Mouse (Mus musculus) hindbrain, embryonic 13.5 days (tissue): ENCODE data around the gene Adamtsl2. TPM values are rescaled to one million over a fixed set of nuclear protein-coding genes. Genes with fewer than 3 reads are reported as not detected.

Source experiments
- ATAC-seq: fragments of 200-750 bp; cut with Nextera tagmentation; 2 replicates; pipeline ENCODE4 v1.8.0; 2017; ENCODE audit warnings: moderate TSS enrichment; ENCODE audit not compliant: low FRiP score
- H3K27ac ChIP-seq: fragments of 300-500 bp; sonication (generic); 2 replicates; pipeline ENCODE4 v1.5.1; 2015; ENCODE audit warnings: inconsistent platforms, mild to moderate bottlenecking, moderate library complexity
- H3K27me3 ChIP-seq: fragments of 300-500 bp; sonication (generic); 2 replicates; pipeline ENCODE4 v1.6.1; 2015; ENCODE audit warnings: mild to moderate bottlenecking, inconsistent platforms
- H3K36me3 ChIP-seq: fragments of 300-500 bp; sonication (generic); 2 replicates; pipeline ENCODE4 v1.6.1; 2015; ENCODE audit warnings: mild to moderate bottlenecking, inconsistent platforms
- H3K4me1 ChIP-seq: fragments of 300-500 bp; sonication (generic); replicated peaks from 2 replicates; pipeline ENCODE4 v1.6.1; 2015; ENCODE audit warnings: inconsistent platforms
- H3K4me2 ChIP-seq: fragments of 300-500 bp; sonication (generic); 2 replicates; pipeline ENCODE4 v1.6.1; 2015; ENCODE audit warnings: inconsistent platforms, mild to moderate bottlenecking, moderate library complexity
- H3K4me3 ChIP-seq: fragments of 300-500 bp; sonication (generic); 2 replicates; pipeline ENCODE4 v1.5.1; 2015; ENCODE audit warnings: mild to moderate bottlenecking, inconsistent platforms
- H3K9ac ChIP-seq: fragments of 300-500 bp; sonication (generic); 2 replicates; pipeline ENCODE4 v1.6.1; 2015; ENCODE audit warnings: mild to moderate bottlenecking, inconsistent platforms
- H3K9me3 ChIP-seq: fragments of 300-500 bp; sonication (generic); 2 replicates; pipeline ENCODE4 v1.6.1; 2016; ENCODE audit warnings: inconsistent platforms
- WGBS: fragments of 180-500 bp; shearing (Covaris S2); methylation state at CpG from one replicate; pipeline ENCODE4 v1.1.7; 2015; 5-methylcytosine and 5-hydroxymethylcytosine counted together
- polyA plus RNA-seq: library from polyadenylated mRNA; unstranded; fragments of >200 nt; fragmentation: Nextera tagmentation; extraction: Ambion mirVana; gene quantifications from 2 replicates; pipeline ENCODE4 v1.2.1, GENCODE M21; 2015

Adamtsl2 gene
- polyA plus RNA-seq, 1 experiment from 2014 or later: 8.9 TPM

DNA sequence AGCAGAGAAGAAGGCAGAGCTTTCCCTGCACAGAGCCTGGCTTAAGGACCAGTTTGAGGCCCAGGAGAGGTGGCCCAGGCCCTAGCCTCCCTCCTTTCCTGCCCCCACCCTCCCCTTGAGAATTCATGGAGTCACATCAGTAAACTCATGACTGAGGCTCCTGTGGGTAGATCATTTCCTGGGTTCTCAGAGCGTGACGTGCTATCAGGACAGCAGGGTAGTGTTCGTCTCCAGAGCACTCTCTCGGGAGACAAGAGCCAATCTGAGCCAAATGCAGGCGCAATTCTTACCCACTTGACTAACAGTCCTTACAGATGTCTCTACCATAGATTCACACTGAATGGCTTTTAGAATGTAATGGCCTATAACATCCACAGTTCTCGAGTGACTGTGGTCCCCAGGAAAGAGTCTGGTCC lies 18.1 kb downstream of the Adamtsl2 start:
- Histone ChIP-seq H3K27me3 (0 out of 2 replicates have a peak, but pooled peaks cover 11% of the 10 kb centered on the region), H3K4me3 (no peak overlapping the region), H3K36me3 (no peaks in the 10 kb centered on the region), H3K27ac (peak overlapping the region; percentile 69), H3K9ac (no peak overlapping the region), H3K4me2 (no peak overlapping the region), H3K9me3 (no peaks in the 10 kb centered on the region), H3K4me1 (peaks cover 27% of the 10 kb centered on the region)
- WGBS: 41% methylated on average over 6 of the region's 6 CpGs
- ATAC-seq: peak; percentile 49

DNA sequence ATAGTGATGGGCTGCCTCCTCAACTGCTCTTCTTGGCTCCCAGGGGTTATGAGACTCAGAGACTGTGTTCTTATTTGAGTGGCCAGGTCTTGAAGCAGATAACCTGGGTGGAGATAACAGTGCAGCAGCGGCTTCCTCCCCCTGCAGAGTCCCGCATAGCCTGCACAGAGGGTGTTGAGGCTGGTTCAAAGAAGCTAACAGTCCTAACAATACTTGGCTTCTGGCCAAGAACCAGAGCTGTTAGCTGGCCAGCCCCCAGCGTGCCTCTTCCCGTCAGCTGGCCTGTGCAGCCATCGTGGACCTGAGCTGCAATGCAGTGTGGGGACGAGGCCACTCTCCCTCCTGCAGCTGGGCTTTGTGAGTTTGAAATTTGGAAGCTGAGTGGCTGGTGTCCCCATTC lies 18.6 kb downstream of the Adamtsl2 start:
- H3K27ac ChIP-seq: peak overlapping the region; percentile 69
- WGBS: 15% methylated on average over 6 of the region's 6 CpGs

DNA sequence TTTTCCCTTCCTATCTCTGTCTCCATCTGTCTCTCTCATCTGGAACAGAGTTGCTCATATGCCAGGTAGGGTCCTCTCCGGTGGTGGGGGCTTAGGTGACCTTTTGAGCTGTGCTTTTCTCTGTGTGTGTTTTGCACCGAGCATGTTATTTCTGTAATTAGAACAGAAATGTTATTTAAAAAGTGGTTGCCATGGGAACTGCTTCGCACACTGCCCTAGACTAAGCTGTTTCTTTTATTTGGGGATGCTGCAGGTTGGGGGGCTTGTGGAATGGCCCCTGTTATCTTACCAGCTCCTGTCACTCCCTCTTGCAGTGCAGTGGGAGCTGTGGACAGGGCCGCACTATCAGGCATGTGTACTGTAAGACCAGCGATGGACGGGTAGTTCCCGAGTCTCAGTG lies 24.4 kb downstream of the Adamtsl2 start:
- H3K4me2 ChIP-seq: no peak overlapping the region
- H3K4me3 ChIP-seq: no peak overlapping the region
- ATAC-seq: 0 out of 2 replicates have a peak, but pooled peaks have one; percentile 36
- H3K27me3 ChIP-seq: 0 out of 2 replicates have a peak, but pooled peaks cover 10% of the 10 kb centered on the region
- H3K9ac ChIP-seq: no peak overlapping the region
- peaks cover under 1% of the 10 kb centered on the region for H3K4me1 ChIP-seq
- no peaks in the 10 kb centered on the region for H3K36me3 ChIP-seq
- WGBS: 63% methylated on average over 7 of the region's 7 CpGs
- no peak overlapping the region for H3K27ac ChIP-seq
- no peaks in the 10 kb centered on the region for H3K9me3 ChIP-seq

More for the DNA sequence above, 18.6 kb downstream of the Adamtsl2 start:
- H3K9ac ChIP-seq: no peak overlapping the region
- peak; percentile 54; the same call in 1 of the 2 replicates for ATAC-seq
- H3K4me1 ChIP-seq: peaks cover 27% of the 10 kb centered on the region
- H3K36me3 ChIP-seq: no peaks in the 10 kb centered on the region
- H3K9me3 ChIP-seq: no peaks in the 10 kb centered on the region
- no peak overlapping the region for H3K4me3 ChIP-seq
- 0 out of 2 replicates have a peak, but pooled peaks cover 13% of the 10 kb centered on the region for H3K27me3 ChIP-seq
- no peak overlapping the region for H3K4me2 ChIP-seq

DNA sequence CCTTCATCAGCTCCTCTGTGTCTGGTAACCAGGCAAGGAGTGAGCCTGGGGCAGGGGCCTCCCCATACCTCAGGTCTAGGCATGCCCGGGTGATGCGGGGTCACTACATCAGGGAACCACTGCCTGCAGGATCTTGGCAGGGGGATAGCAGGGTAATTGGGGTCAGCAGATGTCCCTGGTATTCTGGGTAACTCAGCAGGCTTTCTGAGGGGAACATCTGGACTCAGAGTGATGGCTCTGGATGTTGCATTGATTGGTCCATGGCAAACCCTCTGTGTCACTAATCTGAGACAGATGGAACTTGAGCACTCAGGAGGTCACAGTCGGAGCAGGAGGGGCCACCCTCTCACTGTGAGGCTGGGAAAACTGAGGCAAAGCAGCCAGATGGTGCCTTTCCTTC lies 27.6 kb downstream of the Adamtsl2 start:
- no peak overlapping the region for H3K9ac ChIP-seq
- no peaks in the 10 kb centered on the region for H3K9me3 ChIP-seq
- no peak for ATAC-seq
- 55% methylated on average over 3 of the region's 3 CpGs for WGBS
- H3K4me2 ChIP-seq: no peak overlapping the region
- 0 out of 2 replicates have a peak, but pooled peaks cover 7% of the 10 kb centered on the region for H3K27me3 ChIP-seq
- H3K4me1 ChIP-seq: no peaks in the 10 kb centered on the region; the same call in none of the 2 replicates
- no peak overlapping the region for H3K27ac ChIP-seq
- H3K36me3 ChIP-seq: no peaks in the 10 kb centered on the region
- H3K4me3 ChIP-seq: no peak overlapping the region

DNA sequence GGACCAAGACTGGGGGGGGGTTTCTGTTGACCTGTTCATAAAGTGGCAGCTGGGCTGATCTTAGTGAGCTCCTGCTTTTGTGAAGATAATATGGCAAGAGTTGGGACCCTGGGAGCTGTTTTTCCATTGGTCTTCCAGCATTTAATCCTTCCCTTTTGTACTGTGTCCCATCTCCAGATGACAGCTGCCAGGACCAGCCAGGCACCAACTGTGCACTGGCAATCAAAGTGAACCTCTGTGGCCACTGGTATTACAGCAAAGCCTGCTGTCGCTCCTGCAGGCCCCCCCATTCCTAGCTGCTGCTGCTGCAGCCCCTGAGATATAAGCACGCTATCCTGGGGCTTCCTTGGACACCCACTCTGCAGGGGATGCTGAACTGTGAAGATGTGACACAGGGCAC lies 29.0 kb downstream of the Adamtsl2 start:
- H3K36me3 ChIP-seq: no peaks in the 10 kb centered on the region
- 0 out of 2 replicates have a peak, but pooled peaks cover 12% of the 10 kb centered on the region for H3K27me3 ChIP-seq
- H3K4me2 ChIP-seq: no peak overlapping the region
- H3K4me3 ChIP-seq: no peak overlapping the region
- H3K9ac ChIP-seq: no peak overlapping the region
- H3K9me3 ChIP-seq: no peaks in the 10 kb centered on the region
- ATAC-seq: no peak
- H3K27ac ChIP-seq: no peak overlapping the region
- no peaks in the 10 kb centered on the region; the same call in none of the 2 replicates for H3K4me1 ChIP-seq
- WGBS: 69% methylated on average over 2 of the region's 2 CpGs

DNA sequence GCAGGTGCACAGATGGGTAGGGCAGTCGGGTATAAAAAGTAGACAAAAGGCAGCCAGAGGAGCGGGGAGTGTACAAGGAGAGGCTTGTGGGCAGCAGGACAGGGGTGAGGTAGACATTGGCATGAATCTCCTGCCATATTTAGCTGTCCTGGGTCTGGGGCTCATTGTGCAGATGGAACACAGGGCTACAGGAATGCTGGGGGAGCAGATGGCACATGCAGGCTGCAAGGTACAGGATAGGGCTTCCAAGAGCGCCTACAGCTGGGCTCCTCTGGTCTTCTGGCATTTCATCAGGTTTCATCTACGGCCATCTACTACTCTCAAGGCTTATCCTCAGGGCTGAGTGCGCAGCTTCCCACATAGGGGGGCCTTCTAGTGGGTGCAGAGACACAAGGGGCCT lies 29.9 kb downstream of the Adamtsl2 start:
- H3K4me3 ChIP-seq: no peak overlapping the region
- no peak overlapping the region for H3K9ac ChIP-seq
- 71% methylated on average over 5 of the region's 5 CpGs for WGBS
- H3K9me3 ChIP-seq: no peaks in the 10 kb centered on the region
- H3K4me1 ChIP-seq: no peaks in the 10 kb centered on the region; the same call in none of the 2 replicates
- 0 out of 2 replicates have a peak, but pooled peaks cover 16% of the 10 kb centered on the region for H3K27me3 ChIP-seq
- no peaks in the 10 kb centered on the region for H3K36me3 ChIP-seq
- ATAC-seq: no peak
- no peak overlapping the region for H3K27ac ChIP-seq
- no peak overlapping the region for H3K4me2 ChIP-seq

DNA sequence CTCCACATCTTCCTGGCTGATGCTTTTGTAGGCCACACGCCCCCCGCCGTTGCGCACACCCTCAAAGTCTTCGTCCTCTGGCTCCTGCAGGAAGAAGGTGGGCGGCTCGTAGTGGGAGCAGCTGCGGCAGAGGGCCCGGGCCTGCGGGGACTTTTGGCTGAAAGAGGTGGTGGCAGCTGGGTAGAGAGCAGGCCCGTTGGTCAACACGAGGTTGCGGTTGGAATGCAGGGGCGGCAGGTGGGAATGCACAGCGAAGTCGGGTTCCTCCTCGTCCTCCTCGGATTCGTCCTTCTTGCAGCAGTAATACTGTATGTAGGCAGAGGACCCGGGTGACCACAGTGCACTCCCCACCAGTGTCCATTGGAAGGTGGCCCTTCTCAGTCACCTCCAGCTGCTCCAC lies 33.4 kb downstream of the Adamtsl2 start:
- Histone ChIP-seq H3K9ac (no peak overlapping the region), H3K27ac (no peak overlapping the region), H3K36me3 (no peaks in the 10 kb centered on the region), H3K4me1 (no peaks in the 10 kb centered on the region; the same call in none of the 2 replicates), H3K4me2 (no peak overlapping the region), H3K27me3 (0 out of 2 replicates have a peak, but pooled peaks cover 16% of the 10 kb centered on the region), H3K9me3 (no peaks in the 10 kb centered on the region), H3K4me3 (no peak overlapping the region)
- ATAC-seq: no peak
- 77% methylated on average over 20 of the region's 20 CpGs for WGBS

DNA sequence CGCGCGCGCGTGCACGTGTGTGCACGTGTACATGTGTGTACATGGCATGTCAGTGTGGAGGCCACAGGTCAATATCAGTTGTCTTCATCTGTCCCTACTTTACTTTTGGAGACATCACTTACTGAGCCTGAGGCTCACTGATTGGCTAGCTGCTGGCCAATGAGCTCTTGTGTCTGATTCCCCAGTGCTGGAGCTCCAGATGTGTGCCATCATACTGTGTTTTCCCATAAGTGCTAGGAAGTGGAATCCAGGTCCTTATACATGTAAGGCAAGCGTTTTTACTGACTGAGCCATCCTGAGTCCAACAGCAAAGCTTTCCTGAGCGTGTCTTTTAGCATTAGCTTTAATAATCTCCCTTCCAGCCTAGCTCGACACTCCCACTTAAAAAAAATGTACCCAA lies 35.0 kb downstream of the Adamtsl2 start:
- Histone ChIP-seq H3K9me3 (no peaks in the 10 kb centered on the region), H3K4me3 (no peak overlapping the region), H3K4me1 (no peaks in the 10 kb centered on the region; the same call in none of the 2 replicates), H3K27ac (no peak overlapping the region), H3K4me2 (no peak overlapping the region), H3K27me3 (peaks cover 24% of the 10 kb centered on the region; the same call in 1 of the 2 replicates), H3K36me3 (no peaks in the 10 kb centered on the region), H3K9ac (no peak overlapping the region)
- no peak for ATAC-seq
- 89% methylated on average over 10 of the region's 10 CpGs for WGBS

DNA sequence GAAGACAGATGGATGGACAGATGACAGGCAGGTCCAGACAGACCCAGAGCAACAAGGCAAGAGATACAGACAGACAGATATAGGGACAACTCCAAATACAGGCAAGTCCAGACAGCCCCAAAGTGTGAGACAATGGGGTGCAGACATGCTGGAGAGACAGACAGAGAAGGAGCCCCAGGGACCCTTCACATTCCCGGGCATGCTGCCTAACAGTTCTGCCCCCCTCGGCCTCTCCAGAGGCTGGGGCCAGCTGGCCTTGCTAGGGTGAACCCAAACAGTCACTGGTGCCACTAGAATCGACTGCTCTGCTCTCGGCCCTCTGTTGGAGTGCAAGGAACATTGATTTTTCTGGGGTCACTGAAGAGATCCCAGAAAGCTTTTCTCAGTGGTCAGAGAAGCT lies 39.3 kb downstream of the Adamtsl2 start:
- Histone ChIP-seq H3K27ac (no peak overlapping the region), H3K9ac (no peak overlapping the region), H3K36me3 (no peaks in the 10 kb centered on the region), H3K4me2 (no peak overlapping the region), H3K9me3 (no peaks in the 10 kb centered on the region), H3K4me1 (peaks cover 34% of the 10 kb centered on the region), H3K4me3 (no peak overlapping the region), H3K27me3 (peaks cover 16% of the 10 kb centered on the region; the same call in 1 of the 2 replicates)
- no peak for ATAC-seq
- WGBS: 66% methylated on average over 4 of the region's 4 CpGs

DNA sequence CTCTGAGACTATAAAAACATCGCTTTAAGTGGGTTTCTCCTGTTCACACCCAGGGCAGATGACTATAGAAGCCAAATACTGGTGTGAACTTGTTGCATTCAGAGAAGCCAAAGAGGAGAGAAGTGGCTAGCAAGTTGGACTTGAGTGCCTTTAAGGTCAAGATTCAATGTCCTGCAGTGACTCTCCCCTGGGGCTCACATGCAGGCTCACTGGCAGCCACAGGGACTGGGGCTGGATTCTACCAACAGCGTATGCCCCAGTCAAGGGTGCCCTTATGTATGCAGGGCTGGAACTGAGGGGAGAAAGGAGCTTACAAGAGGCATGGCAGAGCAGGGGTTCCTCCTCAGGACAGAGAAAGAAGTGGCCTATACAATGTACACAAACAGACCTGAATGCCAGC lies 40.6 kb downstream of the Adamtsl2 start:
- H3K4me3 ChIP-seq: no peak overlapping the region
- no peaks in the 10 kb centered on the region for H3K9me3 ChIP-seq
- H3K27ac ChIP-seq: no peak overlapping the region
- no peak overlapping the region for H3K9ac ChIP-seq
- no peak for ATAC-seq
- peaks cover 34% of the 10 kb centered on the region for H3K4me1 ChIP-seq
- 90% methylated on average over 2 of the region's 2 CpGs for WGBS
- H3K36me3 ChIP-seq: no peaks in the 10 kb centered on the region
- H3K4me2 ChIP-seq: no peak overlapping the region
- peaks cover 14% of the 10 kb centered on the region; the same call in 1 of the 2 replicates for H3K27me3 ChIP-seq

DNA sequence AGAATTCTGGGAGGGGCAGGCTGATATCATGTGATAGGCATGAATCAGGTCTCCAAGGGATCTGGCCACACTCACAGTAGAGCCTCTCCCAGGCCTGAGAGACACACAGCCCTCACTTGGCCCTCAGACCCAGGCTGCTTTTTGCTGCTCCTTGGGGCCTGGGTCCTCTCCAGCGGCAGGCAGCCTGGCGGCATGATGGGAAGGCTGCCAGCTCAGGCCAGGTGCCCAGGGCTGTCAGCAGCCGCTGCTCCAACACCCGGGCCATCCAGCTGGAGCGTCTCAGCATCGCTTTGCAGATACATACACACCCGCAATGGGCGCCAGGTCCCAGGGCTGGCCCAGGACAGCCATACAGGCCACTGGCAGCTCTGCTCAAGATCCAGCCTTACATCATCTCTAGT lies 41.1 kb downstream of the Adamtsl2 start:
- Histone ChIP-seq H3K9me3 (no peaks in the 10 kb centered on the region), H3K4me1 (peaks cover 34% of the 10 kb centered on the region), H3K9ac (no peak overlapping the region), H3K4me2 (no peak overlapping the region), H3K27ac (peak overlapping the region; percentile 37; the same call in 1 of the 2 replicates), H3K4me3 (no peak overlapping the region), H3K36me3 (no peaks in the 10 kb centered on the region), H3K27me3 (peaks cover 19% of the 10 kb centered on the region; the same call in 1 of the 2 replicates)
- ATAC-seq: no peak
- WGBS: 73% methylated on average over 8 of the region's 8 CpGs

DNA sequence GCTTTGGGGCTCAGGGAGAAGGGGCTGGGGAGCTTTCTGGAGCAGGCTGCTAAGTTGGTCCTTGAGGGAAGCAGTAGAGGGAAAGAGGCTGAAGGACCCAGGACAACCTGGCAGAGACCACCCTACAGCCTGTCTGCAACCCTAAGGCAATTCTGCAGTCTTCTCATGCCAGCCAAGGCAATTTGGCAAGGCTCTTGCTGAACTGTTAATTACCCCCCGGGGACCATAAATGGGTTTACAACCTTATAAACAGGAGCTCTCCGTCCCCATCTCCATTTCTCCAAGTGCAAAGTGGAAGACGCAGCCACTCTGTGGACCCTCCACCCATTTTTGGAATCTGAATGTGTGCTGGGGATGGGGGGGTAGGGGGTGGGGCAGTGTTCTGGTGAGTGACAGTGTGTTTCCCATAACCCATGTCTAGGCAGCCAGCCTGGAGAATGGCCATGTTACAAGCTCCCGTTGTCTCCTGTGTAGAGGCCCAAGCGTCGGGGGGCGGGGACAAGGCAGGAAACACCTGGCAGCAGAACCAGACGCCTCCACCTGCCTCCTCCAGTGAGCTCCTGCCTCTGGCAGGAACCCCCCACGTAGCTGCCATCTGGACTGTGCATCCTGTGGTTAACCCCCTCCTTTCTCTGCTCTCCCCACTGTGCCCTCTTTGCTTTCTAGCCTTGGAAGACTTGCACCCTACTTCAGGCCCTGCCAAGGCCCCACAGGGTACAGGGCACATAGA lies 42.6 kb downstream of the Adamtsl2 start:
- no peaks in the 10 kb centered on the region for H3K9me3 ChIP-seq
- H3K4me1 ChIP-seq: peaks cover 34% of the 10 kb centered on the region
- peaks cover 19% of the 10 kb centered on the region; the same call in 1 of the 2 replicates for H3K27me3 ChIP-seq
- 0 out of 2 replicates have a peak, but pooled peaks have one; percentile 49 for ATAC-seq
- no peak overlapping the region for H3K4me3 ChIP-seq
- WGBS: 40% methylated on average over 9 of the region's 9 CpGs
- peak overlapping the region; percentile 69 for H3K27ac ChIP-seq
- H3K36me3 ChIP-seq: no peaks in the 10 kb centered on the region
- H3K4me2 ChIP-seq: no peak overlapping the region
- 0 out of 2 replicates have a peak overlapping the region, but pooled peaks have one; percentile 20 for H3K9ac ChIP-seq
